Mouse (Mus musculus) kidney, adult 2 months (tissue): Measurements from ENCODE around the gene Msi2. TPM values are rescaled to one million over a fixed set of nuclear protein-coding genes. Genes with fewer than 3 reads are reported as not detected.

ENCODE experiments used
- DNase-seq: peaks from one replicate; pipeline ENCODE4 v3.0.0; 2021
- H3K27ac ChIP-seq: fragments of 200-500 bp; 2 replicates; pipeline ENCODE4 v1.5.1; 2012; ENCODE audit warnings: low read depth, low read length, control low read depth, inconsistent platforms; ENCODE audit not compliant: insufficient read depth
- H3K27me3 ChIP-seq: fragments of 200-500 bp; replicated peaks from 2 replicates; pipeline ENCODE4 v1.6.1; 2012; ENCODE audit warnings: mild to moderate bottlenecking, moderate library complexity, low read length, inconsistent platforms; ENCODE audit not compliant: control insufficient read depth, insufficient read depth
- H3K36me3 ChIP-seq: fragments of 200-500 bp; 2 replicates; pipeline ENCODE4 v1.6.1; 2012; ENCODE audit warnings: mild to moderate bottlenecking, moderate library complexity, low read length, inconsistent platforms; ENCODE audit not compliant: control insufficient read depth, insufficient read depth
- H3K4me1 ChIP-seq: fragments of 200-500 bp; 2 replicates; pipeline ENCODE4 v1.6.1; 2011; ENCODE audit warnings: low read length; ENCODE audit not compliant: control insufficient read depth, insufficient read depth
- H3K4me3 ChIP-seq: fragments of 200-500 bp; 2 replicates; pipeline ENCODE4 v1.5.1; 2011; ENCODE audit warnings: mild to moderate bottlenecking, low read depth, low read length, control low read depth; ENCODE audit not compliant: insufficient read depth
- CTCF ChIP-seq: fragments of 200-500 bp; conservative IDR thresholded peaks from 2 replicates; pipeline ENCODE4 v1.5.1; 2011; ENCODE audit warnings: low read depth, mild to moderate bottlenecking, control low read depth, low read length, moderate library complexity, mixed read lengths; ENCODE audit not compliant: insufficient read depth, insufficient read length
- POLR2A ChIP-seq: fragments of 200-500 bp; IDR thresholded peaks from one replicate; pipeline ENCODE4 v1.6.1; 2011; ENCODE audit warnings: low read depth, low read length, control low read depth
- WGBS: fragments of 180-500 bp; shearing (Covaris S2); methylation state at CpG from one replicate; pipeline ENCODE4 v1.1.7; 2018; 5-methylcytosine and 5-hydroxymethylcytosine counted together
- polyA plus RNA-seq: library from polyadenylated mRNA; depleted of rRNA; stranded (reverse); fragments of >200 nt; gene quantifications from 2 replicates; pipeline ENCODE4 v1.2.3, GENCODE M21; 2012

The Msi2 gene
- polyA plus RNA-seq, 1 experiment, result 43.5 TPM

DNA sequence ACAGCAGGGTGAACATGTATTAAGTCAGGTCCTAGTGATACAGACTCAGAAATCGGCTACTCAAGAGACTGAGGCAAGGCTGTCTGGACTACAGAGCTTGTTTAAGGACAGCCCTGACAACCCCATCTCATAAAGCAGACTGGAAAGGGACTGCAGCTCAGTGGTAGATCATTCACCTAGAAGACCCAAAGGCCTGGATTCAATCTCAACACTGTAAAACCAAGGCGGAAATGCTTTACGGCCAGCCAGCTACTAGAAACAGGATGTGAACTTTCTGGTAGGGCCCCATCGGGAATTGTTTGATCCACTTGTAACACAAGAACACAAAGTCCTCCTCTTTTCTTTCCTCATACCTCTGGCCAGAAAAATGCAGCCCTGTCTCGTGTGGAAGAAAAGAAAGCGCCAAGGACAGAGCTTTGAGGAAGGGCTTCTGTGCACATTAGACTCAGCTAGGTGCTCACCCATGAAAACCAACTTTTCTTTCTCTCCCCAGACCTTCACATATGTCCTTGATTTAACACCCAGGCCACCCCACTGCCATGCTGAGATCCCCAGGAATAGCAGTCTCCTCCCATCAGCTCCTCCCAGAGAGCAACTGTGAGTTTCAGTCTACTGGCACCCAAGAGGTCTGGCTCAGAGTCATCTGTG is 162.3 kb downstream of the Msi2 start:
- Histone ChIP-seq H3K36me3 (no peaks in the 10 kb centered on the region), H3K27ac (peak overlapping the region; percentile 68), H3K27me3 (no peaks in the 10 kb centered on the region), H3K4me1 (peaks cover 59% of the 10 kb centered on the region), H3K4me3 (no peak overlapping the region)
- 11% methylated on average over 6 of the region's 6 CpGs for WGBS
- peak; percentile 82 for DNase-seq
- TF ChIP-seq CTCF (no peak), POLR2A (no peak)

DNA sequence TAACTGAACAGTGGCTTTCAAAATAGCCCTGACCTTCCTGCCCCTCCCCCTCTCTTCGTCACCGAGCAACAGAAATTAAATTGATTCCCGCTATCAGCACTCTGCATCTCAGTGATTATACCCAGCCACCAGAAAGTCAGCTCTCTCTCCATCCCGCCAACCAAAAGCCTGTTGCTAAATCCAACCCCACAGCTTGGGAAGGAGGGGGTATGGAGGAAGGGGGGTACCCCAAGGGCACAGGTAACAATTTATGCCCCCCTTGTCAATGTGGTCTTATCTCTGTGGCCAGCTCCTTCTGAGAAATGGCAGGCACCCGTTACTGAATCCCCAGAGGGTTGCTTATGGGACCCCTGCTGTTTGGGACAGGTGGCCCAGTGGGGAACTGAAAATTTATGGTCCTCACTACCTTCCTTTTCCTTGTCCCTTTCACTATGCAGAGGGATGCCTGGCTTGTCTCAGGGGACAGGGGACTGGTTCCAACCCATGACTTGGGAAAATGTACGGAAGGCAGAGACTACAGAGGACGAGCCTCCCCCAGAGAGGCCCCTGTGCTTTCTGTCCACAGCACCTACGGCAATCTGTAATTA is 163.0 kb downstream of the Msi2 start:
- peak; percentile 58 for DNase-seq
- no peak for TF ChIP-seq POLR2A
- TF ChIP-seq CTCF, result no peak
- H3K27ac ChIP-seq, result peak overlapping the region; percentile 68

DNA sequence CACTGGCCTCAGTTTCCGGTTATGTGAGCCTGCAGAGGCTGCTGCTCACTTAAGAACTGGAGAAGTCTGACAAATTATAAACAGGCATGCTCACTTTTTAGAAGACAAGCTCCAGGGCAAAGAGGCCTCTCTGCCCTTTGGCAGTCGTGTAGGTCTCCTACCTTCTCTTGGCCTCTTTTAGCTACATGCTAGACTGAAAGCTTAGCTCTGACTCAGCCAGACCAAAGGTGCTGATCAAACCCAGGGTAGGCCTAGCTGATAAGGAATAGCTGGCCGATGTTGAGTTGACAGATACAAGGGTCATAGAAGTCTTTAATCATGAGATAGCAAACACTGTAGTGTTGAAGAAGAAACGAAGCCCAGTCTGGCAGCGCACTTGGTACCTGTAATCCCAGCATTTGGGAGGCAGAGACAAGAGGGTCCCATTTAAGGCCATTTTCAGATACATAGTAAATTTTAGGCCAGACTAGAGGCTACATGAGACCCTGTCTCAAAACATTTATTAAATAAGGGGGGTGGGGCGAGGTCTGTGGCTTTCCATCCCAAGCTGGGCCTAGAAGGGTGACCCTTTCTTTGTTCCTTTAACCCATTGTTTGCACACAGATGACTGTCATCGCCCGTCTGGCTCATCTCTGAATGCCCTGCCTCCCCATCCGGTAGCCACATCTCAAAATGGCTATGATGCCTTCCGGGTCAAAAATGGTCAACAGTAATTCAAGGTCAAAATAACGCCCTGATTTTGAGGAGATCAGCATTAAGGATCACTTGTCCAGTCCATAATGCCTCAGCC is 164.6 kb downstream of the Msi2 start:
- 76% methylated on average over 11 of the region's 11 CpGs for WGBS

More for the DNA sequence above, 163.0 kb downstream of the Msi2 start:
- Histone ChIP-seq H3K4me3 (no peak overlapping the region), H3K27me3 (no peaks in the 10 kb centered on the region), H3K4me1 (peaks cover 60% of the 10 kb centered on the region), H3K36me3 (no peaks in the 10 kb centered on the region)
- 47% methylated on average over 8 of the region's 8 CpGs for WGBS

DNA sequence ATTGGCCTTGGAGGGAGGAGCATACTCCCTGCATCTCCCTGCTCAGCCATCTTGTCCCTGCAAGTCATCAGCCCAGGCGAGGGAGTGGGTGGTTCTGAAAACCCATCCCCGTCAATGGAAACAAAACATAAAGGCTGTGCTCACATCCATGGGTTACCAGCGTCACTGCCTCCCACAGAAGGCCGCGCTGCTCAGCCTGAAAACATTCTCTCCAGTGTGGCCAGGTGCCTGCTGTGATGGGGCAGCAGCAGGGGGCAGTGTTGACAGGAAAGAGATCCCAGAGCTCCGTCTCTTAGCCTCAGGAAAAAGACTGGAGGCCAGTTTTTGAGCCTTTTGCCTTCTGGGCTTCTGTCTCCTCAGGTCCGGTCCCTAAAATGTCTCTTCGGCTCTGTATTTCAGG is 165.3 kb downstream of the Msi2 start:
- no peaks in the 10 kb centered on the region for H3K27me3 ChIP-seq
- H3K27ac ChIP-seq, result 0 out of 2 replicates have a peak overlapping the region, but pooled peaks have one; percentile 22
- TF ChIP-seq CTCF, result peak; percentile 78
- TF ChIP-seq POLR2A, result no peak
- peak; percentile 83 for DNase-seq
- no peaks in the 10 kb centered on the region for H3K36me3 ChIP-seq
- H3K4me3 ChIP-seq, result no peak overlapping the region
- H3K4me1 ChIP-seq, result peaks cover 45% of the 10 kb centered on the region
- 33% methylated on average over 8 of the region's 8 CpGs for WGBS

More for the DNA sequence above, 164.6 kb downstream of the Msi2 start:
- H3K27ac ChIP-seq, result 0 out of 2 replicates have a peak overlapping the region, but pooled peaks have one; percentile 22
- no peak for DNase-seq
- H3K4me1 ChIP-seq, result peaks cover 51% of the 10 kb centered on the region
- H3K4me3 ChIP-seq, result no peak overlapping the region
- no peaks in the 10 kb centered on the region for H3K27me3 ChIP-seq
- no peak for TF ChIP-seq POLR2A
- no peak for TF ChIP-seq CTCF
- H3K36me3 ChIP-seq, result no peaks in the 10 kb centered on the region

DNA sequence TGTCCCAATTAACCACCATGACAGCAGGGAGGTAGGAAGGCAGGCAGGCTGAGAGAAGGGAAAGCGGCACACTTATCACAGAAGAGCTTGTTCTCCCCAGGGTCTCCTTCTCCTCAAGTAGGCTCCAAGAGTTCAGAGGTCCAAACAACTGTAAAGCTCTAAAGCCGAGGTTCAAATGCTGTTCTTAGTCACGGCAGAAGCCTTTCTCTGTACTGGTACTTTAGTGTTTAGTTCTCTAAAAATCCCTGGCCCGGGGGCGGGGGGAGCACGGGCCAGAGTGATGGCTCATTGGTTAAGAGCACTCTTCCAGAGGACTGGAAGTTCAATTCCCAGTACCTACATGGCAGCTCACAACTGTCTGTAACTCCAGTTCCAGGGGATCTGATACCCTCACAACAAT is 165.9 kb downstream of the Msi2 start:
- Histone ChIP-seq H3K4me3 (no peak overlapping the region), H3K36me3 (no peaks in the 10 kb centered on the region), H3K4me1 (peaks cover 42% of the 10 kb centered on the region), H3K27me3 (no peaks in the 10 kb centered on the region), H3K27ac (no peak overlapping the region)
- 47% methylated on average over 6 of the region's 6 CpGs for WGBS
- no peak for TF ChIP-seq POLR2A
- no peak for TF ChIP-seq CTCF
- no peak for DNase-seq

DNA sequence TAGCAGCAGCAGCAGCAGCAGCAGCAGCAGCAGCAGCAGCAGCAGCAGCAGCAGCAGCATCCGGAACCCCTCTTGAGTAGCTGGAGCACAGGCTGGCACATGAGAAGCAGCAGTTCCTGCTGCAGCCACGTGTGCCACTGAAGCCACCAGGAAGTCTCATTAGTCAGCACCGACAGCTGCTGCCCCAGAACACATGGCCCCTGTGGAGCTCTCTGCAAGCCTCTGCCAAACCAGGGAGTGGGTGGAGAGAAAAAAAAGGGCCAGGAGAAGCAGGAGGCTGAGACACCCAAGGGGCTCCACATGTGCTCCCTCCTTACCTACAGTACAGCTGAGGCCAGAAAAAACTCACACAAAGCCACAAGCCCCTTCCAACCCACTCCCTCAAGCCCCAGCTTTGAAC is 167.3 kb downstream of the Msi2 start:
- Histone ChIP-seq H3K27me3 (no peaks in the 10 kb centered on the region), H3K4me1 (peaks cover 33% of the 10 kb centered on the region), H3K36me3 (no peaks in the 10 kb centered on the region), H3K4me3 (no peak overlapping the region), H3K27ac (no peak overlapping the region)
- 6% methylated on average over 3 of the region's 3 CpGs for WGBS
- no peak for TF ChIP-seq CTCF
- TF ChIP-seq POLR2A, result no peak
- DNase-seq, result peak; percentile 64
